Mouse (Mus musculus): Measurements from ENCODE around the gene Gja10. TPM values are rescaled to one million over a fixed set of nuclear protein-coding genes. Genes with fewer than 3 reads are reported as not detected.

Gene Gja10
- total RNA-seq, 2 experiments from 2014 or later, result not detected

DNA sequence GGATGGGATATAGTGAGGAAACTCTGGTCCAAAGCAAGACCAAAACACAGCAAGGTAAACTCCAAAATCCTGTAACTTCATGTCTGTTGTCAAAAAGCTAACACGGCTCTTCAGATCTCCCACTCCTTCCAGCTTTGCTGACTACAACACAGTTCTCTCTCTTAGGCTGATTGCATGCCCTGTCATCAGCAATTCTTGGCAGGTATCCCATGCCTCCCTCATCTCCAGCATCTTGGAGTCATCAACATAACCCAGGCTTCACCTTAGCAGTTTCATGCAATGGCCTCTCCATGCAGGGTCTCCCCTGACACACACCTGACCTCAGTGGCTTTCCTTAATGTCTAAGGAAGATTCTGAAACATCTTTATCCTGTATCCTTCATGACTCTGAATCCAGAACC, 53.4 kb downstream of the Gja10 start:
- Histone ChIP-seq H3K27ac (no peak overlapping the region), H3K4me3 (no peak overlapping the region)
- no peak for TF ChIP-seq CTCF (conservative IDR thresholded peaks at IDR 0.05)
- no peak for DNase-seq (ENCODE audit: low spot score in 2 of 2)

Other genes starting within 250 kb of the Gja10 start
- 10 to 100 TPM in 1 of 2 experiments, 1 to 10 TPM in 1; 9.5 to 12.4 TPM for gene Casp8ap2, start 12.7 kb upstream of the Gja10 start, total RNA-seq (2021)
- 10 to 100 TPM; 32.2 to 43.0 TPM for gene Mdn1, start 54.4 kb upstream of the Gja10 start, total RNA-seq (2021)
- gene Lyrm2, start 197.5 kb upstream of the Gja10 start, total RNA-seq (2021), result 10 to 100 TPM; 37.4 to 39.8 TPM